Mouse (Mus musculus) myocyte (in vitro differentiated cells): ENCODE measurements around the gene Garnl3.

ENCODE experiments used
- CEBPB ChIP-seq: IDR thresholded peaks from 2 replicates; pipeline ENCODE4 v1.6.1; 2011; ENCODE audit warnings: mild to moderate bottlenecking, moderate library complexity; ENCODE audit not compliant: poor library complexity, insufficient read depth, severe bottlenecking
- E2F4 ChIP-seq: IDR thresholded peaks from one replicate; pipeline ENCODE4 v1.6.1; 2011; ENCODE audit warnings: mild to moderate bottlenecking, control low read depth, moderate library complexity; ENCODE audit not compliant: insufficient read depth
- MAX ChIP-seq: IDR thresholded peaks from one replicate; pipeline ENCODE4 v1.6.1; 2011; ENCODE audit warnings: low read depth, mild to moderate bottlenecking, control low read depth
- MYOD1 ChIP-seq, 3 experiments: IDR thresholded peaks; one replicate each; pipeline ENCODE4 v1.6.1; 2011; ENCODE audit warnings: control low read depth in 2 of 3, low read depth in 2 of 3, mild to moderate bottlenecking in 2 of 3, moderate library complexity in 1 of 3; ENCODE audit not compliant: insufficient read length in 2 of 3, control insufficient read depth in 1 of 3
- MYOG ChIP-seq, 3 experiments: IDR thresholded peaks; one replicate each; pipeline ENCODE4 v1.6.1; 2011; ENCODE audit warnings: control low read depth in 2 of 3, low read depth in 2 of 3, mild to moderate bottlenecking in 2 of 3; ENCODE audit not compliant: insufficient read length in 2 of 3, control insufficient read depth in 1 of 3, insufficient read depth in 1 of 3
- POLR2A ChIP-seq: IDR thresholded peaks from one replicate; pipeline ENCODE4 v1.6.1; 2011; ENCODE audit warnings: low read depth, mild to moderate bottlenecking, control low read depth, moderate library complexity; ENCODE audit not compliant: insufficient read length
- POLR2AphosphoS2 ChIP-seq: IDR thresholded peaks from one replicate; pipeline ENCODE4 v1.6.1; 2011; ENCODE audit warnings: low read depth, control low read depth; ENCODE audit not compliant: insufficient read length
- REST ChIP-seq: IDR thresholded peaks from one replicate; pipeline ENCODE4 v1.6.1; 2011; ENCODE audit warnings: mild to moderate bottlenecking, control low read depth, moderate library complexity; ENCODE audit not compliant: insufficient read depth, insufficient read length
- SRF ChIP-seq: IDR thresholded peaks from one replicate; pipeline ENCODE4 v1.6.1; 2011; ENCODE audit warnings: low read depth; ENCODE audit not compliant: control insufficient read depth, insufficient read length
- TCF12 ChIP-seq: IDR thresholded peaks from one replicate; pipeline ENCODE4 v1.6.1; 2011; ENCODE audit warnings: mild to moderate bottlenecking, control low read depth; ENCODE audit not compliant: poor library complexity, insufficient read depth, severe bottlenecking
- USF1 ChIP-seq: IDR thresholded peaks from one replicate; pipeline ENCODE4 v1.6.1; 2011; ENCODE audit warnings: low read depth, mild to moderate bottlenecking, control low read depth, moderate library complexity

DNA sequence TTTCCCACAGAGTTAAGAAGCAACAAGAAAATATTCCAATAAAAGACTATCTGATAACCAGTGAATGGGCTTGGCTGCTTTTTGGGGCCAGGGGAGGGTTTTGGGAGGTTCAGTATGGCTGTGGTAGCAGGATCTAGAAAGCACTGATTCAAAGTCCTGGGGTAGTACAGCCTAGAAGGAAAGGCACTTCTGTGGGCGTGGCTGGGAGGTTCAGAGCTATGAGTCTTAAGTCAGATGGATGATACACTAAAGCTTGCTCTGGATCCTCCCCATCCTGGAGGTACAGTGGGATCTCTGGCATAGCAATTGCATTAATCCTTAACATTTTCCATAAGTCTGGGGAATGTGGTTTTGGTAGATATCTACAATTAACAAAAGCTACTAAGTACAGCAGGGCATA lies 167.5 kb downstream of the Garnl3 start:
- TF ChIP-seq MAX = no peak
- no peak for TF ChIP-seq REST
- no peak for TF ChIP-seq POLR2A
- TF ChIP-seq USF1 = no peak
- no peak for TF ChIP-seq TCF12
- no peak for TF ChIP-seq MYOG (IDR thresholded peaks at IDR 0.05; ENCODE audit: control insufficient read depth in 1 of 3, insufficient read depth in 1 of 3, insufficient read length in 2 of 3, low read depth in 2 of 3)
- no peak for TF ChIP-seq CEBPB
- TF ChIP-seq SRF = no peak
- TF ChIP-seq E2F4 = no peak
- no peak for TF ChIP-seq POLR2AphosphoS2
- no peak for TF ChIP-seq MYOD1 (IDR thresholded peaks at IDR 0.05; ENCODE audit: control insufficient read depth in 1 of 3, insufficient read length in 2 of 3, low read depth in 2 of 3)
